Mouse (Mus musculus): ENCODE measurements around the gene Stxbp6.

The Stxbp6 gene

GRCm38 (mm10) chr12:44918929-44919328, 155.6 kb downstream of the Stxbp6 start:
- in situ Hi-C loops (cut with MboI, MseI), result no loop called here

- in situ Hi-C loops (cut with MboI, MseI), result no loop called here
Measured at GRCm38 (mm10) chr12:44913854-44914253, 160.7 kb downstream of the Stxbp6 start.

- in situ Hi-C loops (cut with MboI, MseI), result no loop called here
Measured at GRCm38 (mm10) chr12:44908028-44908702, 166.3 kb downstream of the Stxbp6 start.

- in situ Hi-C loops (cut with MboI, MseI), result no loop called here
Measured at GRCm38 (mm10) chr12:44906001-44906400, 168.5 kb downstream of the Stxbp6 start.

GRCm38 (mm10) chr12:44903205-44903732, 171.2 kb downstream of the Stxbp6 start:
- in situ Hi-C loops (cut with MboI, MseI), result no loop called here

GRCm38 (mm10) chr12:44899173-44899870, 175.2 kb downstream of the Stxbp6 start:
- in situ Hi-C loops (cut with MboI, MseI), result no loop called here

GRCm38 (mm10) chr12:44896460-44896859, 178.0 kb downstream of the Stxbp6 start:
- in situ Hi-C loops (cut with MboI, MseI), result no loop called here

GRCm38 (mm10) chr12:44889677-44890393, 184.7 kb downstream of the Stxbp6 start:
- in situ Hi-C loops (cut with MboI, MseI), result no loop called here

GRCm38 (mm10) chr12:44886826-44887225, 187.7 kb downstream of the Stxbp6 start:
- in situ Hi-C loops (cut with MboI, MseI), result no loop called here

GRCm38 (mm10) chr12:44872697-44873096, 201.8 kb downstream of the Stxbp6 start:
- in situ Hi-C loops (cut with MboI, MseI), result no loop called here

GRCm38 (mm10) chr12:44865442-44865841, 209.1 kb downstream of the Stxbp6 start:
- in situ Hi-C loops (cut with MboI, MseI), result no loop called here

GRCm38 (mm10) chr12:44859454-44859853, 215.1 kb downstream of the Stxbp6 start:
- in situ Hi-C loops (cut with MboI, MseI), result no loop called here

- in situ Hi-C loops (cut with MboI, MseI), result no loop called here
Measured at GRCm38 (mm10) chr12:44858110-44858885, 216.2 kb downstream of the Stxbp6 start.

GRCm38 (mm10) chr12:44852024-44852423, 222.5 kb downstream of the Stxbp6 start:
- in situ Hi-C loops (cut with MboI, MseI), result no loop called here

- in situ Hi-C loops (cut with MboI, MseI), result no loop called here
Measured at GRCm38 (mm10) chr12:44850516-44850915, 224.0 kb downstream of the Stxbp6 start.

GRCm38 (mm10) chr12:44848483-44849221, 225.9 kb downstream of the Stxbp6 start:
- in situ Hi-C loops (cut with MboI, MseI), result no loop called here

- in situ Hi-C loops (cut with MboI, MseI), result no loop called here
Measured at GRCm38 (mm10) chr12:44840585-44840984, 233.9 kb downstream of the Stxbp6 start.

GRCm38 (mm10) chr12:44839594-44840373, 234.7 kb downstream of the Stxbp6 start:
- in situ Hi-C loops (cut with MboI, MseI), result no loop called here

- in situ Hi-C loops (cut with MboI, MseI), result no loop called here
Measured at GRCm38 (mm10) chr12:44835879-44836467, 238.5 kb downstream of the Stxbp6 start.

GRCm38 (mm10) chr12:44811895-44812294, 262.6 kb downstream of the Stxbp6 start:
- in situ Hi-C loops (cut with MboI, MseI), result no loop called here

All from regulatory T cell (primary cell).